31 mouse cellular contexts compared by ENCODE assay signal in genomic region chr19:34420293-34420792, GRCm38 (mm10). TPM values are rescaled to one million over a fixed set of nuclear protein-coding genes. Genes with fewer than 3 reads are reported as not detected.
DNase-seq lines count a peak whose midpoint lies in the region; ATAC-seq and TF ChIP-seq lines count a peak whose summit lies in the region.
"Had no signal": no experiment of that assay in that cellular context is flagged by ENCODE, and none has a peak within 500 bp of the region (broad histone marks: within the 10 kb centered on the region; RNA-seq: fewer than 3 reads in every experiment).

No protein-coding gene starts in this region.

- no peak for TF ChIP-seq EP300 in heart, postnatal 0 days (IDR thresholded peaks at IDR 0.05; ENCODE audit: low read depth)

- no peak for ATAC-seq in heart, postnatal 0 days (ENCODE audit: insufficient read depth, low read depth)
- ATAC-seq in liver, embryonic 12.5 days: no peak
- ATAC-seq in granulocyte monocyte progenitor cell, adult 5-6 weeks (replicated peaks; ENCODE audit: poor library complexity, severe bottlenecking): peak; percentile 48
- ATAC-seq: CD4-positive, CD25-positive, alpha-beta regulatory T cell, adult 4 months; forebrain, embryonic 16.5 days; hindbrain, postnatal 0 days; intestine, embryonic 15.5 days had no signal

- intact Hi-C loops in heart, postnatal 14 days (cut with DNase I): no loop called here

- no peak for TF ChIP-seq CTCF in heart, postnatal 0 days (IDR thresholded peaks at IDR 0.05; ENCODE audit: low read depth)
- TF ChIP-seq CTCF in liver, adult 2 months (IDR thresholded peaks at IDR 0.05; ENCODE audit: low read depth, low read length): no peak

- H3K36me3 ChIP-seq in heart, postnatal 0 days (replicated peaks; ENCODE audit: control insufficient read depth, insufficient read depth, low read length): no peaks in the 10 kb centered on the region
- H3K36me3 ChIP-seq in liver, adult 2 months (ENCODE audit: control insufficient read depth, insufficient read depth, low read length): no peaks in the 10 kb centered on the region
- no peaks in the 10 kb centered on the region for H3K36me3 ChIP-seq in liver, embryonic 12.5 days
- H3K36me3 ChIP-seq: heart, embryonic 12.5 days; intestine, embryonic 15.5 days; midbrain, embryonic 12.5 days; neural tube, embryonic 13.5 days had no signal

- H3K9ac ChIP-seq in heart, postnatal 0 days (replicated peaks; ENCODE audit: low read depth, low read length): no peak overlapping the region
- H3K9ac ChIP-seq in liver, adult 2 months (ENCODE audit: low read depth, low read length): no peak overlapping the region
- no peak overlapping the region for H3K9ac ChIP-seq in liver, embryonic 12.5 days
- H3K9ac ChIP-seq: heart, embryonic 12.5 days; intestine, embryonic 15.5 days; midbrain, embryonic 12.5 days; neural tube, embryonic 13.5 days had no signal

- DNase-seq in heart, postnatal 0 days (ENCODE audit: low spot score): peak; percentile 38
- DNase-seq in heart, postnatal 14 days: no peak
- peak; percentile 31 for DNase-seq in liver, adult 2 months (ENCODE audit: extremely low read depth, low read depth, low spot score)
- no peak for DNase-seq in urinary bladder, adult 18-20 months (ENCODE audit: low spot score in 2 of 2)
- DNase-seq in adrenal gland, adult 8-10 months: no peak
- DNase-seq: adrenal gland, postnatal 36 days; cerebellum, adult 2 months; cerebellum, postnatal 14 days; gastrocnemius, adult 2 months; gastrocnemius, postnatal 36 days; heart, adult 2 months; kidney, postnatal 10 days; layer of hippocampus, adult 9-11 months; lung, adult 18-20 months; lung, postnatal 10 days; right cerebral cortex, postnatal 4 days; thymus, adult 2 months; thymus, postnatal 36 days had no signal

- WGBS in heart, postnatal 0 days: 39% methylated on average over 8 of the region's 8 CpGs
- 68% methylated on average over 8 of the region's 8 CpGs for WGBS in liver, adult 2 months
- WGBS in liver, embryonic 12.5 days (ENCODE audit: insufficient replicate concordance): 53% methylated on average over 8 of the region's 8 CpGs

- H3K4me3 ChIP-seq in heart, postnatal 0 days (ENCODE audit: low read depth, low read length): no peak overlapping the region
- H3K4me3 ChIP-seq in liver, adult 2 months (ENCODE audit: insufficient read depth, low read depth, low read length): no peak overlapping the region
- H3K4me3 ChIP-seq in liver, embryonic 12.5 days: no peak overlapping the region
- H3K4me3 ChIP-seq: erythroblast, embryonic 14.5 days; gastrocnemius, adult 2 months; heart, adult 2 months; heart, embryonic 12.5 days; intestine, embryonic 15.5 days; megakaryocyte, embryonic 14.5 days; midbrain, embryonic 12.5 days; neural tube, embryonic 13.5 days had no signal

- no peak overlapping the region for H3K4me2 ChIP-seq in heart, postnatal 0 days (ENCODE audit: low read depth, low read length)
- H3K4me2 ChIP-seq in liver, embryonic 12.5 days: no peak overlapping the region
- H3K4me2 ChIP-seq: heart, embryonic 12.5 days; intestine, embryonic 15.5 days; liver, embryonic 11.5 days; midbrain, embryonic 12.5 days; neural tube, embryonic 13.5 days had no signal

- H3K27ac ChIP-seq in heart, postnatal 0 days (ENCODE audit: low read depth): peak overlapping the region; percentile 43; the same call in 1 of the 2 replicates
- peak overlapping the region; percentile 71; the same call in 1 of the 2 replicates for H3K27ac ChIP-seq in liver, adult 2 months (replicated peaks; ENCODE audit: insufficient read depth, low read depth, low read length)
- no peak overlapping the region for H3K27ac ChIP-seq in liver, embryonic 12.5 days
- H3K27ac ChIP-seq: gastrocnemius, adult 2 months; heart, adult 2 months; hindbrain, postnatal 0 days; intestine, embryonic 15.5 days; midbrain, embryonic 12.5 days; neural tube, embryonic 13.5 days; stomach, postnatal 0 days had no signal

- no peaks in the 10 kb centered on the region for H3K79me2 ChIP-seq in liver, adult 2 months (ENCODE audit: control insufficient read depth, insufficient read depth, low read length)

- no peaks in the 10 kb centered on the region for H3K27me3 ChIP-seq in heart, postnatal 0 days (ENCODE audit: control insufficient read depth, insufficient read depth, low read length)
- no peaks in the 10 kb centered on the region for H3K27me3 ChIP-seq in liver, adult 2 months (ENCODE audit: control insufficient read depth, insufficient read depth, low read length)
- H3K27me3 ChIP-seq in liver, embryonic 12.5 days (replicated peaks): no peaks in the 10 kb centered on the region
- H3K27me3 ChIP-seq: heart, embryonic 12.5 days; intestine, embryonic 15.5 days; megakaryocyte, embryonic 14.5 days; midbrain, embryonic 12.5 days; neural tube, embryonic 13.5 days had no signal

- no peaks in the 10 kb centered on the region for H3K9me3 ChIP-seq in heart, postnatal 0 days (replicated peaks; ENCODE audit: control insufficient read depth, low read length)
- no peaks in the 10 kb centered on the region for H3K9me3 ChIP-seq in liver, embryonic 12.5 days (replicated peaks)
- H3K9me3 ChIP-seq: heart, embryonic 12.5 days; intestine, embryonic 15.5 days; megakaryocyte, embryonic 14.5 days; midbrain, embryonic 12.5 days; neural tube, embryonic 13.5 days had no signal

- no peak for TF ChIP-seq POLR2A in liver, adult 2 months (IDR thresholded peaks at IDR 0.05; ENCODE audit: extremely low read depth, insufficient read depth, low read length)

- 0 out of 2 replicates have a peak, but pooled peaks cover 8% of the 10 kb centered on the region for H3K4me1 ChIP-seq in heart, postnatal 0 days (ENCODE audit: control insufficient read depth, insufficient read depth)
- peaks cover 2% of the 10 kb centered on the region; the same call in 1 of the 2 replicates for H3K4me1 ChIP-seq in liver, adult 2 months (ENCODE audit: control insufficient read depth, insufficient read depth, low read length)
- H3K4me1 ChIP-seq in liver, embryonic 12.5 days: no peaks in the 10 kb centered on the region
- H3K4me1 ChIP-seq: intestine, embryonic 15.5 days; megakaryocyte, embryonic 14.5 days; midbrain, embryonic 12.5 days; neural tube, embryonic 13.5 days had no signal

RNA-seq across cellular contexts. Expression of gene Ch25h, which starts 54.6 kb away (rescaled TPM):
- total RNA-seq in heart, postnatal 0 days (2014; rRNA removed; ENCODE audit: low replicate concordance): 1.5 and 2.7 TPM in 2 replicates
- polyA plus RNA-seq in heart, postnatal 0 days (2015; fragmentation: Nextera tagmentation; extraction: Ambion mirVana): 0.92 and 1.3 TPM in 2 replicates
- total RNA-seq in heart, postnatal 14 days (2021): under 1 TPM in 1 of 2 experiments, not detected in 1; 0.27 TPM
- total RNA-seq in liver, adult 2 months (2014; rRNA removed): 0.34 TPM in 1 of 2 replicates, not detected in the other
- polyA plus RNA-seq in liver, adult 2 months (2012; rRNA removed): 0.09 and 0.22 TPM in 2 replicates
- polyA plus RNA-seq in liver, embryonic 12.5 days (2016; fragmentation: Nextera tagmentation; extraction: Ambion mirVana): 0.43 and 0.97 TPM in 2 replicates
- not detected in 2 replicates for total RNA-seq in granulocyte monocyte progenitor cell, adult 5-6 weeks (2014; fragmentation: Nextera tagmentation)
- not detected in 2 replicates for total RNA-seq in granulocyte monocyte progenitor cell, adult 5-6 weeks (2017)
- 1 to 10 TPM in 3 of 4 experiments, under 1 TPM in 1; 0.64 to 3.4 (median 1.8) TPM for total RNA-seq in adrenal gland, adult 8-10 months (2022)
- total RNA-seq: gastrocnemius, adult 2 months; gastrocnemius, postnatal 36 days had no signal
- polyA plus RNA-seq: CD4-positive, CD25-positive, alpha-beta regulatory T cell, adult 4 months; erythroblast, embryonic 14.5 days had no signal

Comparison
In these comparisons a context has a peak if more than half of its experiments do, and no peak if none do; other contexts are left out.
1. DNase-seq: peak in heart, postnatal 0 days (single experiment) and liver, adult 2 months (single experiment); none in heart, postnatal 14 days (0 of 2), urinary bladder, adult 18-20 months (0 of 2) and adrenal gland, adult 8-10 months (single experiment).